Mouse (Mus musculus): ENCODE results near the gene Eif5b. TPM values are rescaled to one million over a fixed set of nuclear protein-coding genes. Genes with fewer than 3 reads are reported as not detected.

Eif5b gene
- total and polyA plus RNA-seq, 2 experiments from 2014 or later = 18.2 to 20.7 TPM

- H3K4me3 ChIP-seq (ENCODE audit: low read length) = no peak overlapping the region
- H3K4me1 ChIP-seq (ENCODE audit: insufficient read depth, low read length) = peaks cover 12% of the 10 kb centered on the region
- DNase-seq (ENCODE audit: low spot score) (no peak), ATAC-seq (no peak)
- H3K36me3 ChIP-seq (ENCODE audit: insufficient read depth, low read length) = no peaks in the 10 kb centered on the region
- no peak for TF ChIP-seq CTCF (IDR thresholded peaks at IDR 0.05; ENCODE audit: low read depth)
- no peak overlapping the region for H3K9ac ChIP-seq (replicated peaks; ENCODE audit: low read length)
- no peaks in the 10 kb centered on the region for H3K9me3 ChIP-seq (ENCODE audit: low read length)
- H3K27me3 ChIP-seq (ENCODE audit: insufficient read depth, low read length) = no peaks in the 10 kb centered on the region
- H3K27ac ChIP-seq = no peak overlapping the region
- 93% methylated on average over 8 of the region's 8 CpGs for WGBS
- H3K4me2 ChIP-seq (ENCODE audit: low read depth, low read length) = no peak overlapping the region
Observed at GRCm38 (mm10) chr1:38000844-38001243, 3.0 kb downstream of the Eif5b start.

DNA sequence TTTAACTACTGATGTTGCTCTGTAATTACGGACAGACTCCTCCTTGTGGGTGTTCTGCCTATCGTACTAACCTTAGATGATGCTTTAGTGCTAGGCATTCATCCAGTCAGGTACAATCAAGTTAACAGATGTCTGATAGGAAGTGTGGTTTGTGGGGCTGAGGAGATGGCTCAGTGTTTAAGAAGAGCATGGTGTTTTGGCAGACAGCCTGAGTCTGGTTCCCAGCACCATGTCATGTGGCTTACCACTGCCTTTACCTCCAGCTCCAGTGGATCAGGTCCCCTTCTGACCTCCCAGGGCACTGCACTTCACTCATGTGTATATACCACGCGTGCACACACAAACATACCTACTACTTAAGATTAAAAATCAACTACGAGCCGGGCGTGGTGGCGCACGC, 4.1 kb downstream of the Eif5b start:
- no peak for TF ChIP-seq CTCF (IDR thresholded peaks at IDR 0.05; ENCODE audit: low read depth)
- no peaks in the 10 kb centered on the region for H3K36me3 ChIP-seq (ENCODE audit: insufficient read depth, low read length)
- no peaks in the 10 kb centered on the region for H3K9me3 ChIP-seq (ENCODE audit: low read length)
- 93% methylated on average over 9 of the region's 9 CpGs for WGBS
- ATAC-seq (no peak), DNase-seq (ENCODE audit: low spot score) (no peak)
- no peaks in the 10 kb centered on the region for H3K27me3 ChIP-seq (ENCODE audit: insufficient read depth, low read length)
- H3K9ac ChIP-seq (replicated peaks; ENCODE audit: low read length) = no peak overlapping the region
- no peak overlapping the region for H3K4me3 ChIP-seq (ENCODE audit: low read length)
- peaks cover 6% of the 10 kb centered on the region for H3K4me1 ChIP-seq (ENCODE audit: insufficient read depth, low read length)
- H3K4me2 ChIP-seq (ENCODE audit: low read depth, low read length) = no peak overlapping the region
- no peak overlapping the region for H3K27ac ChIP-seq

GRCm38 (mm10) chr1:38003046-38003445, 5.2 kb downstream of the Eif5b start:
- ATAC-seq = no peak
- 89% methylated on average over 3 of the region's 3 CpGs for WGBS
- no peak overlapping the region for H3K4me3 ChIP-seq (ENCODE audit: low read length)

DNA sequence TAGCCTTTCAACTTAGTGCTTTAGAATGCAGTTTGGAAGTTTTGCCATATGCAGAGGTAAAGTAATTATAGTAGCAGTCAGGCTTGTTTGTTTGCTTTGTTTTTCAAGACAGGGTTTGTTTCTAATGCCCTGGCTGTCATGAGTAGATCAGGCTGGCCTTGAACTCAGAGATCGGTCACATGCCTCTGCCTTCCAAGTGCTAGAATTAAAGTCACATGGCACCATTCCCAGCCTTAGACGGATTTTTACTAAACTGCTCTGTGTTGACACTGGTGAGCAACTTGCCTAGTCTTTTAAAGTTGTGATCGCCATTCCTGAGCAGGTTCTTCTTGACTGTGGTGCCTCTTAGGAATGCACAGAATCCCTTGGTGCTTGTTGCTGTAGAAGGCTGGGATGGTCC, 8.9 kb downstream of the Eif5b start:
- no peaks in the 10 kb centered on the region for H3K9me3 ChIP-seq (ENCODE audit: low read length)
- no peak overlapping the region for H3K9ac ChIP-seq (replicated peaks; ENCODE audit: low read length)
- no peaks in the 10 kb centered on the region for H3K27me3 ChIP-seq (ENCODE audit: insufficient read depth, low read length)
- no peaks in the 10 kb centered on the region for H3K4me1 ChIP-seq (ENCODE audit: insufficient read depth, low read length)
- H3K4me3 ChIP-seq (ENCODE audit: low read length) = no peak overlapping the region
- ATAC-seq (no peak), DNase-seq (ENCODE audit: low spot score) (no peak)
- no peaks in the 10 kb centered on the region for H3K36me3 ChIP-seq (ENCODE audit: insufficient read depth, low read length)
- WGBS = 70% methylated on average over 3 of the region's 3 CpGs
- no peak overlapping the region for H3K27ac ChIP-seq
- H3K4me2 ChIP-seq (ENCODE audit: low read depth, low read length) = no peak overlapping the region
- TF ChIP-seq CTCF (IDR thresholded peaks at IDR 0.05; ENCODE audit: low read depth) = no peak

More at GRCm38 (mm10) chr1:38003046-38003445, 5.2 kb downstream of the Eif5b start:
- no peak for DNase-seq (ENCODE audit: low spot score)
- Histone ChIP-seq H3K9ac (replicated peaks; ENCODE audit: low read length) (no peak overlapping the region), H3K27me3 (ENCODE audit: insufficient read depth, low read length) (no peaks in the 10 kb centered on the region), H3K4me1 (ENCODE audit: insufficient read depth, low read length) (peaks cover 6% of the 10 kb centered on the region), H3K4me2 (ENCODE audit: low read depth, low read length) (no peak overlapping the region), H3K36me3 (ENCODE audit: insufficient read depth, low read length) (no peaks in the 10 kb centered on the region), H3K27ac (no peak overlapping the region), H3K9me3 (ENCODE audit: low read length) (no peaks in the 10 kb centered on the region)
- no peak for TF ChIP-seq CTCF (IDR thresholded peaks at IDR 0.05; ENCODE audit: low read depth)

DNA sequence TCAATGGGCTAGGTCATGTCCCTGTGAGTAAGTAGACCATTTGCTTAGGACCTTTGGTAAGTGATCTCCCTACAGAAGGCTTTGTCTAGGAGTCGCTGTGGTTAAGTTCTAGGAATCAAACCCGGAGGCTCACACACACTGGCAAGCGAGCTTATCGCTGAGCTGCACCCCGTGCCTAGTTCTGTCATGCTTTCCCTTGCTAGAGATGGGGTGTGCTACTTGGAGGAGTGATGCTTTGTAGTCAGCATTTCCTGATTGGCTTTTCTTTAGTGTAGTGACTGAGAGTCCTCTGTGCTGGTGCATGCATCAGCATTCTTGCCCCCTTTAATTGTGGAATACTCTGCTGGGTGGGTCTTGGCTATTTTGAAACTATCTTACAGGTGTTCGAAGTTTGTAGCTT, 13.8 kb downstream of the Eif5b start:
- H3K9me3 ChIP-seq (ENCODE audit: low read length) = no peaks in the 10 kb centered on the region
- no peak overlapping the region for H3K4me2 ChIP-seq (ENCODE audit: low read depth, low read length)
- no peaks in the 10 kb centered on the region for H3K27me3 ChIP-seq (ENCODE audit: insufficient read depth, low read length)
- no peak overlapping the region for H3K9ac ChIP-seq (replicated peaks; ENCODE audit: low read length)
- TF ChIP-seq CTCF (IDR thresholded peaks at IDR 0.05; ENCODE audit: low read depth) = no peak
- H3K27ac ChIP-seq = no peak overlapping the region
- ATAC-seq = no peak
- DNase-seq (ENCODE audit: low spot score) = no peak
- no peaks in the 10 kb centered on the region for H3K36me3 ChIP-seq (ENCODE audit: insufficient read depth, low read length)
- H3K4me3 ChIP-seq (ENCODE audit: low read length) = no peak overlapping the region
- no peaks in the 10 kb centered on the region for H3K4me1 ChIP-seq (ENCODE audit: insufficient read depth, low read length)
- WGBS = 86% methylated on average over 6 of the region's 6 CpGs

GRCm38 (mm10) chr1:38012104-38012503, 14.3 kb downstream of the Eif5b start:
- DNase-seq (ENCODE audit: low spot score) (no peak), ATAC-seq (no peak)
- no peaks in the 10 kb centered on the region for H3K9me3 ChIP-seq (ENCODE audit: low read length)
- no peak overlapping the region for H3K4me2 ChIP-seq (ENCODE audit: low read depth, low read length)
- H3K9ac ChIP-seq (replicated peaks; ENCODE audit: low read length) = no peak overlapping the region
- WGBS = 92% methylated on average over 3 of the region's 3 CpGs
- H3K4me3 ChIP-seq (ENCODE audit: low read length) = no peak overlapping the region
- no peaks in the 10 kb centered on the region for H3K4me1 ChIP-seq (ENCODE audit: insufficient read depth, low read length)
- no peaks in the 10 kb centered on the region for H3K27me3 ChIP-seq (ENCODE audit: insufficient read depth, low read length)
- TF ChIP-seq CTCF (IDR thresholded peaks at IDR 0.05; ENCODE audit: low read depth) = no peak
- H3K27ac ChIP-seq = no peak overlapping the region
- no peaks in the 10 kb centered on the region for H3K36me3 ChIP-seq (ENCODE audit: insufficient read depth, low read length)

GRCm38 (mm10) chr1:38012509-38012908, 14.7 kb downstream of the Eif5b start:
- TF ChIP-seq CTCF (IDR thresholded peaks at IDR 0.05; ENCODE audit: low read depth) = no peak
- Histone ChIP-seq H3K4me2 (ENCODE audit: low read depth, low read length) (no peak overlapping the region), H3K27ac (no peak overlapping the region), H3K4me1 (ENCODE audit: insufficient read depth, low read length) (no peaks in the 10 kb centered on the region), H3K9ac (replicated peaks; ENCODE audit: low read length) (no peak overlapping the region), H3K27me3 (ENCODE audit: insufficient read depth, low read length) (no peaks in the 10 kb centered on the region), H3K9me3 (ENCODE audit: low read length) (no peaks in the 10 kb centered on the region), H3K4me3 (ENCODE audit: low read length) (no peak overlapping the region), H3K36me3 (ENCODE audit: insufficient read depth, low read length) (no peaks in the 10 kb centered on the region)
- DNase-seq (ENCODE audit: low spot score) (no peak), ATAC-seq (no peak)
